ENCODE assay signal across 8 mouse cellular contexts in the genomic region with DNA sequence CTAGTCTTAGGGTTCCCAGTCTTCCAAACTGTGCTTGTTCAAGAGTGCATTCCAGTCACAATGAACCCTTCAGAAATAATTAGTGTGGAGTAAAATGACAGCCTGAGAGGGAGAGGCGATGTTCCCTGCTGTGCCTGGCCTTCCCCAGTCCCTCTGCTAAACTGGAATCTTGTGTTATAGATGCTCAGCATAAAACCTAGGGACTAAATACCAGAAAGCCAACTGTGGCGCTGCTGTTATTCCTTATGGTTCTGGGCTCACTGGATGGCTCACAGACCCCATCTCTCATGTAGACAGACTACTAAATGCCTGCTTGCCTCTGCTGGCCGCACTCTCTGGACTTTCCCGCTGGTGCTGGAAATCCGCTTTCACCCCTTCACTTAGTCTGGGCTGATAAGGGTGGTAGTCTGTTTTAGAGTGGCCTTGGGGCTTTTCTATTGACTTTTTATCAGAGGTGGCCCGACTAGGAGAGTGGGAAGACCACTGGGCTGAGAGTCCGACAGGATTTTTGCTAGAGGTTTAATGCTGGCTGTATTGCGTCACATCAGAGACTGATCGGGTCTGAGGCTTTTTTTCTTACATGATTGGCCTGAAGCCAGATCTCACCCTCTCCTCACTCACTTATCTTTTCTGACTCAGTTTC. TPM values are rescaled to one million over a fixed set of nuclear protein-coding genes. Genes with fewer than 3 reads are reported as not detected.
DNase-seq lines count a peak whose midpoint lies in the region; ATAC-seq and TF ChIP-seq lines count a peak whose summit lies in the region.

No protein-coding gene starts in this region.

- peak overlapping the region; percentile 91 for H3K4me2 ChIP-seq in hindbrain, embryonic 14.5 days (replicated peaks)
- peak overlapping the region; percentile 98 for H3K4me2 ChIP-seq in midbrain, postnatal 0 days (ENCODE audit: low read depth, low read length, poor library complexity, severe bottlenecking)

- peaks cover 63% of the 10 kb centered on the region for H3K27me3 ChIP-seq in hindbrain, embryonic 14.5 days (ENCODE audit: control insufficient read depth, insufficient read depth, low read length)
- peaks cover 40% of the 10 kb centered on the region for H3K27me3 ChIP-seq in midbrain, postnatal 0 days (ENCODE audit: insufficient read depth, low read length)
- H3K27me3 ChIP-seq in thymus, adult 2 months (ENCODE audit: control insufficient read depth, insufficient read depth, low read length): no peaks in the 10 kb centered on the region; the same call in 1 of the 2 replicates

- WGBS in lung, adult 2 months: 31% methylated on average over 9 of the region's 9 CpGs
- WGBS in hindbrain, embryonic 14.5 days: 28% methylated on average over 9 of the region's 9 CpGs
- WGBS in midbrain, postnatal 0 days: 31% methylated on average over 9 of the region's 9 CpGs
- 71% methylated on average over 9 of the region's 9 CpGs for WGBS in thymus, adult 2 months

- H3K36me3 ChIP-seq in hindbrain, embryonic 14.5 days (replicated peaks; ENCODE audit: control insufficient read depth, insufficient read depth): no peaks in the 10 kb centered on the region
- no peaks in the 10 kb centered on the region for H3K36me3 ChIP-seq in midbrain, postnatal 0 days (ENCODE audit: insufficient read depth, low read length)
- H3K36me3 ChIP-seq in thymus, adult 2 months (ENCODE audit: control insufficient read depth, insufficient read depth, low read length): no peaks in the 10 kb centered on the region

- peak overlapping the region; percentile 46 for H3K4me3 ChIP-seq in lung, adult 2 months (replicated peaks; ENCODE audit: extremely low read depth, low read depth, low read length)
- peak overlapping the region; percentile 44 for H3K4me3 ChIP-seq in hindbrain, embryonic 14.5 days (replicated peaks; ENCODE audit: low read length)
- peak overlapping the region; percentile 58; the same call in 1 of the 2 replicates for H3K4me3 ChIP-seq in midbrain, postnatal 0 days (ENCODE audit: low read depth, low read length)
- H3K4me3 ChIP-seq in thymus, adult 2 months (ENCODE audit: control insufficient read depth, insufficient read depth, low read length): no peak overlapping the region

- intact Hi-C loops in left cerebral cortex, postnatal 4 days (cut with DNase I): no loop called here

- no peak for ATAC-seq in hindbrain, embryonic 14.5 days (ENCODE audit: low FRiP score)
- no peak for ATAC-seq in midbrain, postnatal 0 days (ENCODE audit: low FRiP score)

- H3K4me1 ChIP-seq in lung, adult 2 months (ENCODE audit: control insufficient read depth, insufficient read depth, low read length): peaks cover 2% of the 10 kb centered on the region; the same call in 1 of the 2 replicates
- peaks cover 13% of the 10 kb centered on the region for H3K4me1 ChIP-seq in hindbrain, embryonic 14.5 days (replicated peaks; ENCODE audit: control insufficient read depth, insufficient read depth, low read length)
- peaks cover 4% of the 10 kb centered on the region; the same call in 1 of the 2 replicates for H3K4me1 ChIP-seq in midbrain, postnatal 0 days (ENCODE audit: insufficient read depth, low read length)
- H3K4me1 ChIP-seq in thymus, adult 2 months (replicated peaks; ENCODE audit: control insufficient read depth, insufficient read depth, low read length): peaks cover 43% of the 10 kb centered on the region

- no peak for TF ChIP-seq POLR2A in lung, adult 2 months (IDR thresholded peaks at IDR 0.05; ENCODE audit: borderline replicate concordance, extremely low read depth, low read depth, low read length)
- no peak for TF ChIP-seq POLR2A in thymus, adult 2 months (IDR thresholded peaks at IDR 0.05; ENCODE audit: control insufficient read depth, extremely low read depth, insufficient read depth, low read length, poor library complexity)

- no peak for TF ChIP-seq CTCF in lung, adult 2 months (IDR thresholded peaks at IDR 0.05; ENCODE audit: insufficient read depth, low read length)
- no peak for TF ChIP-seq CTCF in midbrain, postnatal 0 days (IDR thresholded peaks at IDR 0.05)
- no peak for TF ChIP-seq CTCF in thymus, adult 2 months (IDR thresholded peaks at IDR 0.05; ENCODE audit: borderline replicate concordance, control insufficient read depth, extremely low read depth, insufficient read depth, low read length, poor library complexity)

- DNase-seq in lung, adult 2 months: no peak
- no peak for DNase-seq in lung, postnatal 25 days (ENCODE audit: low spot score)
- peak; percentile 55 for DNase-seq in embryo, embryonic 10.5 days (ENCODE audit: low spot score)
- DNase-seq in hindbrain, embryonic 14.5 days (ENCODE audit: low spot score): no peak
- DNase-seq in midbrain, postnatal 0 days (ENCODE audit: low spot score): peak; percentile 9
- no peak for DNase-seq in left cerebral cortex, postnatal 4 days
- no peak for DNase-seq in adrenal gland, adult 8-10 months
- no peak for DNase-seq in thymus, adult 2 months

- H3K27ac ChIP-seq in hindbrain, embryonic 14.5 days: no peak overlapping the region
- no peak overlapping the region for H3K27ac ChIP-seq in midbrain, postnatal 0 days (ENCODE audit: low read depth, low read length)
- no peak overlapping the region for H3K27ac ChIP-seq in thymus, adult 2 months (ENCODE audit: control insufficient read depth, insufficient read depth, low read length)

- H3K9me3 ChIP-seq in hindbrain, embryonic 14.5 days (ENCODE audit: control insufficient read depth, low read length): no peaks in the 10 kb centered on the region
- H3K9me3 ChIP-seq in midbrain, postnatal 0 days (ENCODE audit: low read length): no peaks in the 10 kb centered on the region

- no peak overlapping the region; the same call in 1 of the 2 replicates for H3K9ac ChIP-seq in hindbrain, embryonic 14.5 days
- no peak overlapping the region for H3K9ac ChIP-seq in midbrain, postnatal 0 days (replicated peaks; ENCODE audit: low read length, poor library complexity, severe bottlenecking)

RNA-seq across cellular contexts. Expression of a gene that starts 4.1 kb away (rescaled TPM):
- 19.5 and 20.4 TPM in 2 replicates for polyA plus RNA-seq in lung, adult 2 months (2012; rRNA removed)
- polyA plus RNA-seq in hindbrain, embryonic 14.5 days (2014; fragmentation: Nextera tagmentation; extraction: Ambion mirVana): 1.3 and 1.6 TPM in 2 replicates
- total RNA-seq in midbrain, postnatal 0 days (2014; rRNA removed): 6.2 and 8.4 TPM in 2 replicates
- 0.71 and 1.2 TPM in 2 replicates for polyA plus RNA-seq in midbrain, postnatal 0 days (2015; fragmentation: Nextera tagmentation; extraction: Ambion mirVana)
- 1 to 10 TPM; 3.0 to 3.3 TPM for total RNA-seq in left cerebral cortex, postnatal 4 days (2021)
- 10 to 100 TPM; 10.8 to 23.4 (median 16.2) TPM for total RNA-seq in adrenal gland, adult 8-10 months (2022)
- polyA plus RNA-seq in thymus, adult 2 months (2012; rRNA removed): 12.0 and 13.6 TPM in 2 replicates

Comparison
In these comparisons a context has a peak if more than half of its experiments do, and no peak if none do; other contexts are left out.
1. DNase-seq: peak in embryo, embryonic 10.5 days (single experiment) and midbrain, postnatal 0 days (single experiment); none in lung, adult 2 months (single experiment), lung, postnatal 25 days (single experiment), hindbrain, embryonic 14.5 days (single experiment), left cerebral cortex, postnatal 4 days (single experiment), adrenal gland, adult 8-10 months (single experiment) and thymus, adult 2 months (single experiment).